Mouse (Mus musculus) liver, postnatal 0 days (tissue): ENCODE data around the gene Gm21970.

Experiments used
- CTCF ChIP-seq: sonication (generic); IDR thresholded peaks from 2 replicates; pipeline ENCODE4 v1.5.1; 2016; ENCODE audit warnings: antibody characterized with exemption, low read depth
- EP300 ChIP-seq: IDR thresholded peaks from 2 replicates; pipeline ENCODE4 v1.6.1; 2016; ENCODE audit warnings: antibody characterized with exemption, low read depth, mild to moderate bottlenecking

DNA sequence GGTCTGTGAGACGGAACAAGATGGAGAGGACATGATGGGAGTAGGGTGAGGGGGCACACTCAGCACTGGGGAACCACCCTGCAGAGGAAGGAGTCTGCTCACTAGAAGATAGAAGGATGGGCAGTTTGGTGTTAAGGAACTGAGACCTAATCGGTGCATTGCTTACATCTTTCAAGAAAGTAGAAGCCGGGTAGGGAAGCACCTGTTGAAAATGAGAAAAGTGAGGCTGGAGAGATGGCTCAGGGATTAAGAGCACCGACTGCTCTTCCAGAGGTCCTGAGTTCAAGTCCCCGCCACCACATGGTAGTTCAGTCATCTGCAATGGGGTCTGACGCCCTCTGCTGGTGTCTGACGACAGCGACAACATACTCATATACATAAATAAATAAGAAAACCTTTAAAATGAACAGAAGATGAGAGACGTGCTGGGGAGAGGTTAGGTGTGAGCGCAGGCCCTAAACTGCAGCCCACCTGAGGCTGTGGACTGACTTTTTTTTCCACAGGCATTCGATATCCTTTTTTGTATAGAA is 68.4 kb downstream of the Gm21970 start:
- TF ChIP-seq CTCF (peak; percentile 70), EP300 (no peak)
